Mouse (Mus musculus): ENCODE results near the gene Rps6kc1. TPM values are rescaled to one million over a fixed set of nuclear protein-coding genes. Genes with fewer than 3 reads are reported as not detected.
A peak's percentile ranks its signal among the peaks of the same experiment; 100 is the strongest.

Gene Rps6kc1
- total and polyA plus RNA-seq, 3 experiments, result 7.8 to 18.0 (median 12.5) TPM

DNA sequence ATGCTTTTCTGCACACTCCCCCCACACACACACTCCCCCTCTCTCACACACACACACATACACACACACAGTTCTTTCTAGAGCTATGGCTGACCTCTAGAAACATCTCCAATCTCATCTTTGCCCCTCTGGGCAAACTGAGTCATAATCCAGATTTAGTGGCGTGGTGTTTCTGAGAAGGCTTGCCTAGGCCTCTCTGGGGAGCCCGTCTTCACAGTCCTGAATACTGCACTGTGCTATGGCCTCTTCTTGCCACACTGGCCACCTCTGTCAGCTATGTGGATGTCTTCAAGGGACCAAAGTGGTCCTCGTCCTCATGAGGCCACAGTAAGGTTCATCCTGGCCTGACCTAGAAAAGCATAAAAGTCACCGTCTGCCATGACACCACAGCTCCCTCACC, 247.6 kb downstream of the Rps6kc1 start:
- no peaks in the 10 kb centered on the region for H3K27me3 ChIP-seq (replicated peaks)
- peak; percentile 24 for DNase-seq (ENCODE audit: extremely low read depth)
- no peak overlapping the region for H3K9ac ChIP-seq (ENCODE audit: insufficient read depth, low read depth)
- no peak overlapping the region for H3K27ac ChIP-seq (ENCODE audit: insufficient read depth, low read depth)
- H3K9me3 ChIP-seq (replicated peaks; ENCODE audit: low read length), result no peaks in the 10 kb centered on the region
- H3K4me3 ChIP-seq (replicated peaks in 1 of 3; ENCODE audit: low read depth in 2 of 3, low read length in 2 of 3, poor library complexity in 1 of 3), result no peak overlapping the region
- TF ChIP-seq NRF1 (IDR thresholded peaks at IDR 0.05; ENCODE audit: low read depth, low read length) (no peak), MEF2A (IDR thresholded peaks at IDR 0.05; ENCODE audit: borderline replicate concordance, low read depth, low read length) (peak; percentile 66; the same call in 1 of the 2 replicates)
- H3K79me2 ChIP-seq (replicated peaks; ENCODE audit: control insufficient read depth, extremely low read depth, insufficient read depth, poor library complexity, severe bottlenecking), result no peaks in the 10 kb centered on the region
- peaks cover 2 to 26% of the 10 kb centered on the region in 2 experiments; a peak in 3 of 4 replicates for H3K4me1 ChIP-seq (ENCODE audit: control insufficient read depth in 1 of 2, insufficient read depth in 2 of 2)
- dilution Hi-C loops (cut with MboI; ENCODE audit: extremely low pct_ligation_motif_present, extremely low pct_unique_long_range_greater_than_20kb, low sequenced_read_pairs), result no loop called here
- no peak overlapping the region for H3K4me2 ChIP-seq (ENCODE audit: insufficient read depth, low read depth, poor library complexity, severe bottlenecking)
- in situ Hi-C loops (cut with MboI; ENCODE audit: low pct_ligation_motif_present, low pct_unique_long_range_greater_than_20kb, low sequenced_read_pairs), result no loop called here
- no peaks in the 10 kb centered on the region for H3K36me3 ChIP-seq (replicated peaks in 1 of 2; ENCODE audit: control insufficient read depth in 1 of 2, insufficient read depth in 1 of 2, low read length in 1 of 2)

DNA sequence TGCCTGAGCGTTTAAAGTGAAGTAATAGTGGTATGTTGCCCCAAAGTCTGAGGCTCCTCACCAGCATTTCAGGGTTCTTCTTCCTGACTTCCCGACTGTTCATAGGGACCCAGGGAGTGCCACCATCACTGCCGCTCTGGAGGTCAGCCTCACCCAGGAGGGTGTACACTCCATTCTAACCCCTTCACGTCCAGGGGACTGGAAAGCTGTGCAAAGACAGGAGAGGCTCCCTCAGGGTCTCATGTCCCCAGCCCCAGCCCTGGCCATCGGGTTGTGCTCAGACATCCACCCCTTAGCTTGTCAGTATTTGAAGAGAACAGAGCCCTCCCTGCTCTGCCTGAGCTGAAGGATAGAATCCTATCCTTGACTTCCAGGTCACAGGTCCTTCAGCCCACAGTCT, 248.8 kb downstream of the Rps6kc1 start:
- no peak for DNase-seq (ENCODE audit: extremely low read depth)
- dilution Hi-C loops (cut with MboI; ENCODE audit: extremely low pct_ligation_motif_present, extremely low pct_unique_long_range_greater_than_20kb, low sequenced_read_pairs), result no loop called here

DNA sequence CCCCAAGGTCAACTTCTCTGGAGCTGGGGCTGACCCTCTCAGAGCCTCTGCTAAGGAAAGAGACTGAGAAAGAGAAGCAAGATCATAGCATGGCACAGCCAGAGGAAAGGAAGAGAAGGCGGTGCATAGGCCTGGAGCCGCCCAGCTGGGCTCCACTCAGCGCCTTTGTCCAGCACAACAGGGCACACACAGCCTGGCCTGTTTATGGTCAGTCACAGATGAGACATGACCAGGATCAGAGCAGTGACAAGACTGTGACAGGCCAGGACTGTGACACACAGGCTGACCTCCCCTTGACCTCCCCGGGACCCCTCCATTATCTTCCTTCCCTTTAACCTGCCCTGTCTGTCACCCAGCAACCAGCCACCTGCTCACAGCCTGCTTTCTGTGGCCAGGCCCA, 249.8 kb downstream of the Rps6kc1 start:
- in situ Hi-C loops (cut with MboI; ENCODE audit: low pct_ligation_motif_present, low pct_unique_long_range_greater_than_20kb, low sequenced_read_pairs), result no loop called here
- Histone ChIP-seq H3K9me3 (replicated peaks; ENCODE audit: low read length) (no peaks in the 10 kb centered on the region), H3K4me3 (replicated peaks in 1 of 3; ENCODE audit: low read depth in 2 of 3, low read length in 2 of 3, poor library complexity in 1 of 3) (no peak overlapping the region), H3K27me3 (replicated peaks) (no peaks in the 10 kb centered on the region), H3K79me2 (replicated peaks; ENCODE audit: control insufficient read depth, extremely low read depth, insufficient read depth, poor library complexity, severe bottlenecking) (no peaks in the 10 kb centered on the region), H3K4me2 (ENCODE audit: insufficient read depth, low read depth, poor library complexity, severe bottlenecking) (no peak overlapping the region), H3K4me1 (ENCODE audit: control insufficient read depth in 1 of 2, insufficient read depth in 2 of 2) (peaks cover 2 to 26% of the 10 kb centered on the region in 2 experiments; a peak in 3 of 4 replicates), H3K27ac (ENCODE audit: insufficient read depth, low read depth) (no peak overlapping the region), H3K36me3 (replicated peaks in 1 of 2; ENCODE audit: control insufficient read depth in 1 of 2, insufficient read depth in 1 of 2, low read length in 1 of 2) (no peaks in the 10 kb centered on the region), H3K9ac (ENCODE audit: insufficient read depth, low read depth) (no peak overlapping the region)
- DNase-seq (ENCODE audit: extremely low read depth), result no peak
- TF ChIP-seq SMC3 (IDR thresholded peaks at IDR 0.05; ENCODE audit: low read depth, low read length) (no peak), ZC3H11A (IDR thresholded peaks at IDR 0.05; ENCODE audit: low read depth, low read length) (no peak), E2F4 (IDR thresholded peaks at IDR 0.05; ENCODE audit: insufficient replicate concordance, low read depth, low read length) (no peak), CHD2 (IDR thresholded peaks at IDR 0.05; ENCODE audit: low read length) (no peak), EP300 (IDR thresholded peaks at IDR 0.05; ENCODE audit: low read length) (no peak), JUND (conservative IDR thresholded peaks at IDR 0.05; ENCODE audit: low read depth, low read length) (no peak), ZKSCAN1 (IDR thresholded peaks at IDR 0.05; ENCODE audit: borderline replicate concordance, low read depth, low read length) (no peak), RCOR1 (conservative IDR thresholded peaks at IDR 0.05; ENCODE audit: low read depth, low read length) (no peak), IRF4 (IDR thresholded peaks at IDR 0.05; ENCODE audit: low read depth, low read length) (no peak)
- dilution Hi-C loops (cut with MboI; ENCODE audit: extremely low pct_ligation_motif_present, extremely low pct_unique_long_range_greater_than_20kb, low sequenced_read_pairs), result no loop called here

More for the DNA sequence above, 248.8 kb downstream of the Rps6kc1 start:
- Histone ChIP-seq H3K4me2 (ENCODE audit: insufficient read depth, low read depth, poor library complexity, severe bottlenecking) (no peak overlapping the region), H3K9ac (ENCODE audit: insufficient read depth, low read depth) (no peak overlapping the region), H3K36me3 (replicated peaks in 1 of 2; ENCODE audit: control insufficient read depth in 1 of 2, insufficient read depth in 1 of 2, low read length in 1 of 2) (no peaks in the 10 kb centered on the region), H3K9me3 (replicated peaks; ENCODE audit: low read length) (no peaks in the 10 kb centered on the region), H3K79me2 (replicated peaks; ENCODE audit: control insufficient read depth, extremely low read depth, insufficient read depth, poor library complexity, severe bottlenecking) (no peaks in the 10 kb centered on the region), H3K27ac (ENCODE audit: insufficient read depth, low read depth) (no peak overlapping the region), H3K4me1 (ENCODE audit: control insufficient read depth in 1 of 2, insufficient read depth in 2 of 2) (peaks cover 2 to 26% of the 10 kb centered on the region in 2 experiments; a peak in 3 of 4 replicates), H3K27me3 (replicated peaks) (no peaks in the 10 kb centered on the region), H3K4me3 (replicated peaks in 1 of 3; ENCODE audit: low read depth in 2 of 3, low read length in 2 of 3, poor library complexity in 1 of 3) (no peak overlapping the region)
- TF ChIP-seq EP300 (IDR thresholded peaks at IDR 0.05; ENCODE audit: low read length) (no peak), ZMIZ1 (IDR thresholded peaks at IDR 0.05; ENCODE audit: low read depth, low read length) (no peak), RAD21 (IDR thresholded peaks at IDR 0.05; ENCODE audit: low read depth, low read length) (no peak), MAX (IDR thresholded peaks at IDR 0.05; ENCODE audit: low read length) (no peak), POLR2AphosphoS2 (IDR thresholded peaks at IDR 0.05; ENCODE audit: low read depth, low read length) (no peak), MXI1 (IDR thresholded peaks at IDR 0.05; ENCODE audit: low read depth, low read length) (no peak), POLR2A (IDR thresholded peaks at IDR 0.05; ENCODE audit: low read depth, low read length) (no peak), E2F4 (IDR thresholded peaks at IDR 0.05; ENCODE audit: insufficient replicate concordance, low read depth, low read length) (no peak), CHD1 (IDR thresholded peaks at IDR 0.05; ENCODE audit: low read depth, low read length) (no peak)
- in situ Hi-C loops (cut with MboI; ENCODE audit: low pct_ligation_motif_present, low pct_unique_long_range_greater_than_20kb, low sequenced_read_pairs), result no loop called here

Measured in CH12.LX (cell line).